Mouse (Mus musculus) MEL (cell line): ENCODE measurements at regions not wholly inside any gene's neighbourhood (a gene's known extent, or its start where the extent isn't known, plus 50 kb on each side); places are given as distances from the start of the nearest gene placed in this dataset.

Source experiments
- DNase-seq: peaks from one replicate; pipeline ENCODE4 v3.0.0; 2011; ENCODE audit warnings: low read depth, low spot score
- H3K27ac ChIP-seq: 2 replicates; pipeline ENCODE4 v1.5.1; 2012; ENCODE audit warnings: low read depth, mild to moderate bottlenecking, control low read depth, low read length, moderate library complexity; ENCODE audit not compliant: control insufficient read depth
- H3K27me3 ChIP-seq, 2 experiments: fragments of 150-350 bp in 1 of 2; sonication (generic) in 1 of 2; 2 replicates each; pipeline ENCODE4 v1.6.1; 2012; ENCODE audit warnings: low read length in 2 of 2, mild to moderate bottlenecking in 2 of 2, improper control_type of control experiment in 1 of 2, moderate library complexity in 1 of 2; ENCODE audit not compliant: insufficient read depth in 2 of 2, control insufficient read depth in 1 of 2
- H3K36me3 ChIP-seq, 2 experiments: 2 replicates each; pipeline ENCODE4 v1.6.1; 2012 to 2014; ENCODE audit warnings: low read length in 2 of 2, improper control_type of control experiment in 1 of 2, inconsistent platforms in 1 of 2, mild to moderate bottlenecking in 1 of 2; ENCODE audit not compliant: insufficient read depth in 2 of 2, control insufficient read depth in 1 of 2
- H3K4me1 ChIP-seq, 2 experiments: fragments of 150-350 bp in 1 of 2; sonication (generic) in 1 of 2; 2 replicates each; pipeline ENCODE4 v1.6.1; 2012; ENCODE audit warnings: low read length in 2 of 2, improper control_type of control experiment in 1 of 2, mild to moderate bottlenecking in 1 of 2; ENCODE audit not compliant: insufficient read depth in 2 of 2, control insufficient read depth in 1 of 2
- H3K4me3 ChIP-seq, 2 experiments: fragments of 150-350 bp in 1 of 2; sonication (generic) in 1 of 2; 2 replicates each; pipeline ENCODE4 v1.5.1; 2012; ENCODE audit warnings: low read depth in 2 of 2, low read length in 2 of 2, mild to moderate bottlenecking in 2 of 2, moderate library complexity in 2 of 2, control low read depth in 1 of 2, improper control_type of control experiment in 1 of 2; ENCODE audit not compliant: control insufficient read depth in 1 of 2, insufficient read depth in 1 of 2
- H3K79me2 ChIP-seq: 2 replicates; pipeline ENCODE4 v1.6.1; 2012; ENCODE audit warnings: mild to moderate bottlenecking, low read length, moderate library complexity; ENCODE audit not compliant: control insufficient read depth, poor library complexity, insufficient read depth
- H3K9ac ChIP-seq: 2 replicates; pipeline ENCODE4 v1.6.1; 2012; ENCODE audit warnings: low read depth, mild to moderate bottlenecking, control low read depth, low read length, moderate library complexity; ENCODE audit not compliant: control insufficient read depth, poor library complexity, severe bottlenecking
- H3K9me3 ChIP-seq: fragments of 150-350 bp; sonication (generic); replicated peaks from 2 replicates; pipeline ENCODE4 v1.6.1; 2012; ENCODE audit warnings: mild to moderate bottlenecking, low read length, improper control_type of control experiment, moderate library complexity; ENCODE audit not compliant: insufficient read depth
- BHLHE40 ChIP-seq: IDR thresholded peaks from 2 replicates; pipeline ENCODE4 v1.6.1; 2012; ENCODE audit warnings: low read depth, mild to moderate bottlenecking, inconsistent platforms, low read length, improper control_type of control experiment, borderline replicate concordance
- CTCF ChIP-seq, 3 experiments: IDR thresholded peaks in 2 of 3; conservative IDR thresholded peaks in 1 of 3; 2 replicates each; pipeline ENCODE4 v1.5.1; 2011 to 2012; ENCODE audit warnings: low read length in 3 of 3, low read depth in 2 of 3, mild to moderate bottlenecking in 2 of 3, improper control_type of control experiment in 1 of 3, inconsistent platforms in 1 of 3, mixed read lengths in 1 of 3, moderate library complexity in 1 of 3; ENCODE audit not compliant: control insufficient read depth in 1 of 3, insufficient read depth in 1 of 3, poor library complexity in 1 of 3, severe bottlenecking in 1 of 3
- GABPA ChIP-seq: IDR thresholded peaks from 2 replicates; pipeline ENCODE4 v1.6.1; 2012; ENCODE audit warnings: low read depth, mild to moderate bottlenecking, inconsistent platforms, low read length, improper control_type of control experiment, moderate library complexity
- JUND ChIP-seq: IDR thresholded peaks from 2 replicates; pipeline ENCODE4 v1.6.1; 2011; ENCODE audit warnings: low read depth, mild to moderate bottlenecking, improper control_type of control experiment, low read length
- MAFK ChIP-seq: IDR thresholded peaks from 2 replicates; pipeline ENCODE4 v1.6.1; 2011; ENCODE audit warnings: low read depth, mild to moderate bottlenecking, low read length, improper control_type of control experiment, borderline replicate concordance
- MAZ ChIP-seq: IDR thresholded peaks from 2 replicates; pipeline ENCODE4 v1.6.1; 2012; ENCODE audit warnings: low read depth, mild to moderate bottlenecking, inconsistent platforms, low read length, improper control_type of control experiment
- NELFE ChIP-seq: IDR thresholded peaks from 2 replicates; pipeline ENCODE4 v1.6.1; 2011; ENCODE audit warnings: low read depth, low read length, improper control_type of control experiment
- POLR2AphosphoS2 ChIP-seq: IDR thresholded peaks from 2 replicates; pipeline ENCODE4 v1.6.1; 2011; ENCODE audit warnings: low read length, improper control_type of control experiment
- RAD21 ChIP-seq: IDR thresholded peaks from 2 replicates; pipeline ENCODE4 v1.6.1; 2011; ENCODE audit warnings: mild to moderate bottlenecking, low read depth, low read length, improper control_type of control experiment
- RCOR1 ChIP-seq: IDR thresholded peaks from 2 replicates; pipeline ENCODE4 v1.6.1; 2012; ENCODE audit warnings: low read depth, mild to moderate bottlenecking, inconsistent platforms, low read length, improper control_type of control experiment
- SMC3 ChIP-seq: IDR thresholded peaks from 2 replicates; pipeline ENCODE4 v1.6.1; 2011; ENCODE audit warnings: low read depth, low read length, improper control_type of control experiment
- USF1 ChIP-seq: IDR thresholded peaks from 2 replicates; pipeline ENCODE4 v1.6.1; 2014; ENCODE audit warnings: low read depth, mild to moderate bottlenecking, inconsistent platforms, low read length, improper control_type of control experiment, moderate library complexity
- ZC3H11A ChIP-seq: IDR thresholded peaks from 2 replicates; pipeline ENCODE4 v1.6.1; 2012; ENCODE audit warnings: low read depth, mild to moderate bottlenecking, inconsistent platforms, low read length, improper control_type of control experiment
- ZKSCAN1 ChIP-seq: IDR thresholded peaks from 2 replicates; pipeline ENCODE4 v1.6.1; 2012; ENCODE audit warnings: low read depth, mild to moderate bottlenecking, inconsistent platforms, low read length, improper control_type of control experiment, moderate library complexity

GRCm38 (mm10) chr10:66932544-66932943 is 163.4 kb upstream of the Jmjd1c start (continued):
- no peak for TF ChIP-seq MAFK
- TF ChIP-seq, all 39 proteins: peak for 11

- no peak for TF ChIP-seq MAZ
- no peak for TF ChIP-seq NELFE
- no peak for TF ChIP-seq RCOR1
- no peak for TF ChIP-seq ZC3H11A
- no peak for TF ChIP-seq RAD21
- TF ChIP-seq BHLHE40, result no peak
- TF ChIP-seq USF1, result no peak
- TF ChIP-seq SMC3, result no peak
- no peak for TF ChIP-seq GABPA
- no peak for TF ChIP-seq ZKSCAN1
- no peak for TF ChIP-seq JUND
- H3K27me3 ChIP-seq, result no peaks in the 10 kb centered on the region
- no peak for DNase-seq
- no peak overlapping the region for H3K27ac ChIP-seq
- H3K9me3 ChIP-seq, result no peaks in the 10 kb centered on the region
- no peak overlapping the region for H3K4me3 ChIP-seq
- H3K9ac ChIP-seq, result no peak overlapping the region
- H3K4me1 ChIP-seq, result peaks cover 2 to 17% of the 10 kb centered on the region in 2 experiments; a peak in 2 of 4 replicates
- no peaks in the 10 kb centered on the region for H3K79me2 ChIP-seq
- peaks cover 0 to 10% of the 10 kb centered on the region in 2 experiments; a peak in 2 of 4 replicates for H3K36me3 ChIP-seq
Observed at GRCm38 (mm10) chr10:66933689-66934088, 162.2 kb upstream of the Jmjd1c start.

GRCm38 (mm10) chr10:66935731-66936130 is 160.2 kb upstream of the Jmjd1c start:
- Histone ChIP-seq H3K36me3 (peaks cover 0 to 10% of the 10 kb centered on the region in 2 experiments; a peak in 2 of 4 replicates), H3K27me3 (no peaks in the 10 kb centered on the region), H3K4me1 (peaks cover 2 to 15% of the 10 kb centered on the region in 2 experiments; a peak in 2 of 4 replicates), H3K79me2 (no peaks in the 10 kb centered on the region), H3K9me3 (no peaks in the 10 kb centered on the region), H3K4me3 (no peak overlapping the region), H3K9ac (no peak overlapping the region), H3K27ac (no peak overlapping the region)
- DNase-seq, result no peak
- no peak for TF ChIP-seq CTCF (IDR thresholded peaks at IDR 0.05 in 2 of 3, conservative IDR thresholded peaks at IDR 0.05 in 1 of 3; ENCODE audit: control insufficient read depth in 1 of 3, insufficient read depth in 1 of 3, low read depth in 2 of 3, low read length in 3 of 3, poor library complexity in 1 of 3, severe bottlenecking in 1 of 3)

GRCm38 (mm10) chr10:66937116-66937515 is 158.8 kb upstream of the Jmjd1c start:
- peaks cover 2 to 10% of the 10 kb centered on the region in 2 experiments; a peak in 2 of 4 replicates for H3K4me1 ChIP-seq
- H3K27ac ChIP-seq, result no peak overlapping the region
- no peak for TF ChIP-seq POLR2AphosphoS2

More at GRCm38 (mm10) chr10:66937116-66937515, 158.8 kb upstream of the Jmjd1c start:
- H3K4me3 ChIP-seq, result no peak overlapping the region
- H3K27me3 ChIP-seq, result no peaks in the 10 kb centered on the region
- H3K79me2 ChIP-seq, result no peaks in the 10 kb centered on the region
- no peak for DNase-seq
- no peaks in the 10 kb centered on the region for H3K9me3 ChIP-seq
- peaks cover 0 to 8% of the 10 kb centered on the region in 2 experiments; a peak in 2 of 4 replicates for H3K36me3 ChIP-seq
- H3K9ac ChIP-seq, result no peak overlapping the region
